Mouse (Mus musculus) cerebellum, adult 9-11 months (tissue): ENCODE data around the gene Frmd5.

ENCODE experiments used
- DNase-seq: peaks from one replicate; pipeline ENCODE4 v3.0.0; 2022

Frmd5 gene

GRCm38 (mm10) chr2:121761281-121761795 is 45.5 kb downstream of the Frmd5 start:
- no peak for DNase-seq

DNA sequence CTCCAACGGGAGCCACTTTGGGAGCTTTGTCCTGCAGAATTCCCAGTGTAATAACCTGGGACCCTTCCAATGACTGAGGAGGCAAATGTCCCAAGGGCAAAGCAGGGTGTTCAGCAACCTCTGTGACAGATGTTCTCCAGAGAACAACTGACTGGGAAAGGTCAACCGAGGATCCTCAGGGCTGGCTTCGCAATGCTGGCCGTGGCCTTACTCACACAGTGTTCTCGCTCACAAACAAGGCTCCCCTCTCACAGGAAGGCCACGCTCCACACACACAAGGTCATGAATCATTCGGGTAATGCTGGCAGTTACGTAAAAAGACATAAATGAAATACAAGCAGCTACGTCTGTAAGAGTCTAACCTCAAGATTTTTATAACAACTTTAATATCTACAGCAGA is 46.2 kb downstream of the Frmd5 start:
- no peak for DNase-seq

DNA sequence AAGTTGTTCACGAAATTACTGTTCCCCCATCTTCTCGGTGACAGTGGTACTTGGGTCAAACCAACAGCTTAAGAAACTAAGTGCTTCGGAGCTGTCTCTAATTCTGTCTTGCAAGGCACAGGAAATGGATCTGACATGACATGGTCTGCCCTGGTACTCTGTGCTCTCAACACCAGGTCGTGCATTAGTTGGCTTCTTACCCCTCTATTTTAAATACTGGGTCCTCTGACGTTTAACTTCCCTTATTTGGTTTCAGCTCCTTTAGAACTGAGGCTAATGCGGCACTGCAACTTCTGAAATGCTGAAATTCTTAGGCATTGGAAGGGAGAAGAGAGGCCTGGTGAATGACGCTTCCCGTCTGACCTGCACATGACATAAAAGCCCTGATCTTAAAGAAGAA is 48.6 kb downstream of the Frmd5 start:
- no peak for DNase-seq

DNA sequence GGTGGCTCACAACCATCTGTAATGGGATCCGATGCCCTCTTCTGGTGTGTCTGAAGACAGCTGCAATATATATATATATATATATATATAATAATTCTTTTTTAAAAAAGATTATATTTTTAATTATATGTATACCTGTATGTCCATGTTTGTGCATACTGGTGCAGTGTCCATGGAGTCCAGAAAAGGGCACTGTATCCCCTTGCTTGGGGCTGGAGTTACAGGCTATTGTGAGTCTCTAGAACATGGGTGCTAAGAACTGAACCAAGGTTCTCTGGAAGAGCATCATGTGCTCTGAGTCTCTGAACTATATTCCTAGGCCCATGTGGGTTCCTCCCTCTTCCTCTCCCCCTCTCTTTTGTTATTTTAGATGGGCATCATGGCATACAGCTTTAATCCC is 50.6 kb downstream of the Frmd5 start:
- no peak for DNase-seq

DNA sequence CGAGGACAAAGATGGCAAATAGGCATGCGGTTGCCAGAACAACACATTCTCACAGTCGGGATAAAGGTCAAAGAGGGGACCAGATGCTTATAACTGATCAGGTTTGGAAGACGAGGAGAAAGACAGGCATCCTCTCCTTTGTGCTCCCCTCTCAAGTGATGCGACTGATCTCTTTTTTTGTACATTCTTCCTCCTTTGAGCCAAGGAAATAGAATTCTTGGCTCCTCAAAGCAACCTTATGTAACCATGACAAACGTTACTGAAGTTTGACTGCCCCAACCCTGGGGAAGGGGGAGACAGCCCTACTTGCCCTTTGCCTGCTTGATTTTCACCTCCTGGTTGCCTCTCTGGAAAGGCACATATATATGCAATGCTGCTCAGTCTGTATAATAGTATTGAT is 51.8 kb downstream of the Frmd5 start:
- DNase-seq, result no peak

DNA sequence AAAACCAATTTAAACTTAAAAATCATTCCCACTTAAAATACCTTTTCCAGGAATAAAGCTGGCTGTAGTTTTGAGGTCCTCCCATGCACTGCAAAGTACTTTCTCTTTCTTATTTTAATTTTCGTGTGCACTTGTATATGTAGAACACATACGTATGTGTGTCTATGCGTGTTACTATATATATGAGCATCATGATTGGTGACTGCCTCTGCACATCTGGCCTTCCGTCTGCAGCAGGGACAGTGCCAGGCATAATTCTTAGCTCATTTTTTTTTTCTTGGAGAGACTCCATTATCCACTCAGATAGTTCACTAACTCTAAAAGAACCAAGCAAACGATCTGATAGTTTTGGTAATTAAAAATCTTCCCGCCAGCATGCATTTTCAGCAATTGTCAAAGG is 56.8 kb downstream of the Frmd5 start:
- no peak for DNase-seq

- no peak for DNase-seq
These were observed 65.7 kb downstream of the Frmd5 start for GRCm38 (mm10) chr2:121741151-121741550.

GRCm38 (mm10) chr2:121739410-121739809 is 67.5 kb downstream of the Frmd5 start:
- no peak for DNase-seq

- DNase-seq, result no peak
These were observed 73.5 kb downstream of the Frmd5 start for GRCm38 (mm10) chr2:121733426-121733825.

DNA sequence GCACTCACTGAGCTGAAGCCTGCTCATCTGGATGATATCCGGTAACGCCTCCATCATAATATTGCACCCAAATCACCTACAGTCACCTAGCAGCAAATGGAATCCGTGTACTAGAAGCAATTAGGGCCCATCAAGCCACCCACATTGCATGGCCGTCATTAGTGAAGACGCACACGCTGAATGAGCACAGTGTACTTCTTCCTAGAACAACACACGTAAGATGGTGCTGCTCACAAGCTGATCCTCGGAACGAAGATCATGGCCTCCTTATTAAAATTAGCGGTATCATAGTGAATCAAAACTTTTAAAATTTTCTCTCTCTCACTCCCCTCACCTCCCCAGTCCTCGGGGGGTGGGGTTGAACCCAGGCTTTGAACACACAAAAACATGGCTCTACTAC is 76.4 kb downstream of the Frmd5 start:
- no peak for DNase-seq

GRCm38 (mm10) chr2:121728907-121729575 is 77.8 kb downstream of the Frmd5 start:
- DNase-seq, result no peak

GRCm38 (mm10) chr2:121724866-121725265 is 82.0 kb downstream of the Frmd5 start:
- no peak for DNase-seq

DNA sequence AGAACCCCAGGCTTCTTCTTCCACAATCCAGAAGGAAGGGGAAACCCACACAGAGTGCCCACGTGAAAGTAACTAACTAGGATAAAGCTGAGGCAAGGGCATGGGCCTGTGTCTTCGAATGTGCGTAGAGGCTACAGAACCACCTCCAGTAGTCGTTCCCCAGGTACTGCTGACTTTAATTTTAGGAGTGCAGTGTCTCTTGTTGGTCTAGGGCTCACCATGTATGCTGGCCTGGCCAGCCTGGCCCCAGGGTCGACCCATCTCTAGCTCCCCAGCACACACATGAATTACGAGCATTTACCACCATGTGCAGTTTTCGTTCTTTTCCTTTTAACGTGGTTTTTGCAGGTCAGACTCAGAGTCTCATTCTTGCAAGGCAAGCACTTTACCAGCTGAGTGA is 83.1 kb downstream of the Frmd5 start:
- DNase-seq, result no peak

DNA sequence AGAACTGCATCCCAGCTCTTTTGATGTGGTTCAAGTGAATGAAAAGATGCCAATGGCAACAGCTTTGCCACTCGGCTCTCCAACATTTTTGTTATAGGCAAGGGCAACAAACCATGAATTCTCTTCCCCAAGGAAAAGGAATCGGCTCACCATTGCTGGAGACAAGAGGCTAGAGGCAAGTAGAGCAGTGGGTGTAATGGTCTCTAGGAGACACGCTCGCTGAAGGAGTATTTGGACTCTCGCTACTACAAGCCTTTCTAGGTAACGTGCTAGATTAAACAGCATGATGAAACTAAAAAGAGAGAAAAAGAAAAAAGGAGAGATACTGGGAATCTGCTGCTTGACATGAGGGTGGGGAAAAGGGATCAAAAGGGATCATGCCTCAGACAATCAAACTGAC is 87.9 kb downstream of the Frmd5 start:
- DNase-seq, result no peak

DNA sequence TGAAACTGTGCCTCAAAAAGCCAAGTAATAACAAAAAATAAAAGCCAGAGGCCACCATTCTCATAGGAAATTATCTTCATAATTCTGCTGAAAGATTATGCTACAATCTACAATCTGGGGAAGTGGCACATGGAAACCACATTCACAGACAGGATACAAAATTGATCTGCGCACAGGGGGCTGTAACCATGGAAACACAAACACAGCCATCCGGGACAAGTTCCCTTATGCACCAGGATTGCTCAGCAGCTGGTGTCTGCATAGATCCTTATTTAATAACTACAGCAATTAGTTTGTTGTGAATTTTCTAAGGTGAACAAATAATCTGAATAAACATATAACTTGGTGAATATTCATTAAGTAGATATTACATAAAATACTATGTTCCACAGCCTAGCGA is 89.8 kb downstream of the Frmd5 start:
- DNase-seq, result no peak

DNA sequence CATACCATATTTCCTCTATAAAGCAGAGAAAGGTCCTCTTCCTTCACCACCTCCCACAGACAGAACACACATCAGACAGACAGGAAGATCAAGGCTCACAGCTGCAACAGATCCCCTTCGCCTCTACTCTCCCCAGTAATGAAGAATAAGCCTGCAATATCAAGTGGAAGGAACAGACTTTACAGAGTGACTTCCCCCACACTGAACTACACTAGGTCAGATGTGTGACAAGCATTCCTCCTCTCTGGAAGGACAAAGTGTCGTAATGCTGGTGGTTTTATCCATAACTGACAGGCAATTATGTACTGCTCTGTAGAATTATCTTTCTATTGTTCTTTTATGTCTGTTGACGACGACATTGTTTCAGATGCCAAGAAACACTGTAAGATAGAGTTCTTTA is 93.3 kb downstream of the Frmd5 start:
- DNase-seq, result no peak

DNA sequence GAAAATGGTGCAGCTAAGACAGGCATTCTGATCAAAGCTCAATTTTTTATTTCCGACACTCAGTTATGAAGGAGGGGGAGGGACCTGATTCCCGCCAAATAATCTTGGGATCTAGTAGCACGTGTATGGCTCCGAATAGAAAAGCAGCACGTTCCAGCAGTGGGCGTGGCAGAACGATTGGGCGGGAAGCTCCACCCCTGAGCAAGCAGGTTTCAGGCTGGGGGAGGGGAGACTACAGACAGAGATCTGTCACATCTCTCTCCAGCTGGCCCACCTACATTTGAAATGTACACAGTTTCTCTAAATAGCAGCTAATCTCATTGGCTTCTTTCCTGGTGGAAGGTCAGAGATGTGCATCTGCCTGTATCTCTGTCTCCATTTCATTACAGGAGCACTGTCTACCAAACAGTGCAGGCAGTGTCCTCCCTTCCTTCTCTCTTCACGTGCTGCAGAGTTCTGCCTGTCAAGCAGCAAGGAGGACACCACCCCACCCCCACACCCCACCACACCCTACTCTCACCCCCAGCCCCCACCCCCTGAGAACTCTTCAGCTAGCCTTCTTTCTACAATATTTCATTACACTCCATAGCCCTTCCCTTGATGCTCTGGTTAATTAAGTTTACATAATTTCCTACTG is 95.0 kb downstream of the Frmd5 start:
- DNase-seq, result no peak

- DNase-seq, result no peak
These were observed 97.8 kb downstream of the Frmd5 start for GRCm38 (mm10) chr2:121709096-121709495.

DNA sequence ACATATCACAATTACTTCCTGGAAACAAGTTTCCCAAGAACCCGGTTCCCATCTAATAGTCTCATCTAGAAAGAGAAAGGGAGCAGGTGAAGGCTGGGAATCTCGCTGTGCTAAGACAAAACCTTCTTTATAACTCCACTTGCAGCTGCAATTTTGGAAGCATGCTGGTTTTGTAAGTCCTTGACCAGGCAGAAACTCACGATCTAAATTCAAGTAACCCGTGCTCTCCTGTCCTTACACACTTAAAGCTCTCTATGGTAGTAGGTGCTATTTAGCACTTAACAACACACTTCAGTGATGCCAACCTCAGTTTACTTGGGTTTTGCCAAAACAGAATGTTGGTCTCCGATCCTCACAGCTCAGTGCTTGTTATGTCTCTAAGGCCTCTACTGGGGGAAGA is 99.4 kb downstream of the Frmd5 start:
- no peak for DNase-seq

- no peak for DNase-seq
These were observed 101.1 kb downstream of the Frmd5 start for GRCm38 (mm10) chr2:121705756-121706155.

GRCm38 (mm10) chr2:121699331-121699730 is 107.6 kb downstream of the Frmd5 start:
- no peak for DNase-seq

GRCm38 (mm10) chr2:121695436-121695835 is 111.5 kb downstream of the Frmd5 start:
- DNase-seq, result no peak

DNA sequence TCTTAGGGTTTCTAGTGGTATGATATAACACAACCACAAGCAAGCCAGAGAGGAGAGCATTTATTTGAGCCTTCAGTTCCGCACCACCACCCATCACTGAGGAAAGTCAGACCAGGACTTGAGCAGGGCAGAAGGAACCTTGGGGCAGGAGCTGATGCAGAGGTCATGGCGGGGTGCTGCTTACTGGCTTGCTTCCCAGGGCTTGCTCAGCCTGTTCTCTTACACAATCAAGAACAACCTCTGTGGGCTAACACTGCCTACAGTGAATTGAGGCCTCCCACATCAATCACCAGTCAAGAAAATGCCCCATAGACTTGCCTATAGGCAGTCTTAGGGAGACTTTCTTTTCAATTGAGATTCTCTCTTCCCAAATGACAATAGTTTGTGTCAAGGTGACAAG is 118.8 kb downstream of the Frmd5 start:
- no peak for DNase-seq

- no peak for DNase-seq
These were observed 123.3 kb downstream of the Frmd5 start for GRCm38 (mm10) chr2:121683606-121684005.

GRCm38 (mm10) chr2:121682361-121682760 is 124.5 kb downstream of the Frmd5 start:
- no peak for DNase-seq
